Comparison of ENCODE assay signal across 35 mouse cellular contexts in genomic region chr11:109250566-109250965, GRCm38 (mm10).
"Had no signal": no experiment of that assay in that cellular context is flagged by ENCODE, and none has a peak within 500 bp of the region (broad histone marks: within the 10 kb centered on the region; RNA-seq: fewer than 3 reads in every experiment).

No protein-coding gene starts in this region.

- H3K9me3 ChIP-seq: heart, embryonic 10.5 days; heart, embryonic 12.5 days; heart, embryonic 13.5 days; heart, embryonic 15.5 days; hindbrain, embryonic 10.5 days; hindbrain, embryonic 12.5 days; hindbrain, embryonic 13.5 days; hindbrain, embryonic 15.5 days; intestine, embryonic 15.5 days; kidney, embryonic 15.5 days had no signal

- H3K27me3 ChIP-seq: heart, embryonic 15.5 days; hindbrain, embryonic 12.5 days; hindbrain, embryonic 15.5 days; intestine, embryonic 15.5 days; kidney, embryonic 15.5 days had no signal

- H3K4me1 ChIP-seq: heart, embryonic 10.5 days; heart, embryonic 12.5 days; heart, embryonic 13.5 days; heart, embryonic 15.5 days; hindbrain, embryonic 12.5 days; hindbrain, embryonic 13.5 days; hindbrain, embryonic 15.5 days; intestine, embryonic 15.5 days had no signal

- H3K4me3 ChIP-seq: heart, embryonic 10.5 days; heart, embryonic 12.5 days; heart, embryonic 13.5 days; heart, embryonic 15.5 days; hindbrain, embryonic 10.5 days; hindbrain, embryonic 12.5 days; hindbrain, embryonic 13.5 days; hindbrain, embryonic 15.5 days; intestine, embryonic 15.5 days; kidney, embryonic 15.5 days; layer of hippocampus, adult 2 months had no signal

- H3K9ac ChIP-seq: heart, embryonic 12.5 days; heart, embryonic 13.5 days; heart, embryonic 15.5 days; hindbrain, embryonic 12.5 days; hindbrain, embryonic 13.5 days; hindbrain, embryonic 14.5 days; hindbrain, embryonic 15.5 days; intestine, embryonic 15.5 days; kidney, embryonic 15.5 days had no signal

- DNase-seq: heart, postnatal 10 days; heart, postnatal 14 days; heart, postnatal 36 days; heart, postnatal 4 days; kidney, adult 11 months; kidney, adult 18-20 months; kidney, adult 2 months; kidney, adult 8-10 months; kidney, adult 9 months; kidney, postnatal 10 days; kidney, postnatal 14 days; kidney, postnatal 25 days; kidney, postnatal 36 days; kidney, postnatal 4 days; layer of hippocampus, adult 9-11 months; layer of hippocampus, postnatal 36 days had no signal

- H3K27ac ChIP-seq: heart, embryonic 10.5 days; heart, embryonic 13.5 days; heart, embryonic 15.5 days; hindbrain, embryonic 10.5 days; hindbrain, embryonic 12.5 days; hindbrain, embryonic 13.5 days; hindbrain, embryonic 14.5 days; hindbrain, embryonic 15.5 days; hindbrain, postnatal 0 days; intestine, embryonic 15.5 days; kidney, embryonic 15.5 days; kidney, postnatal 0 days; layer of hippocampus, adult 2 months had no signal

- H3K4me2 ChIP-seq: heart, embryonic 11.5 days; heart, embryonic 12.5 days; heart, embryonic 13.5 days; heart, embryonic 15.5 days; hindbrain, embryonic 12.5 days; hindbrain, embryonic 13.5 days; hindbrain, embryonic 14.5 days; hindbrain, embryonic 15.5 days; intestine, embryonic 15.5 days; kidney, embryonic 15.5 days had no signal

- ATAC-seq: hindbrain, embryonic 16.5 days; hindbrain, postnatal 0 days; inflammation-experienced regulatory T-cells, adult 6 months; intestine, embryonic 15.5 days; intestine, embryonic 16.5 days; intestine, postnatal 0 days had no signal

- H3K36me3 ChIP-seq: heart, embryonic 10.5 days; heart, embryonic 12.5 days; heart, embryonic 13.5 days; heart, embryonic 15.5 days; hindbrain, embryonic 10.5 days; hindbrain, embryonic 12.5 days; hindbrain, embryonic 15.5 days; intestine, embryonic 15.5 days; kidney, embryonic 15.5 days had no signal
